Mouse (Mus musculus) right cerebral cortex, postnatal 10 days (tissue): ENCODE measurements around the gene Cadps2.

ENCODE experiments used
- DNase-seq, 2 experiments: peaks; one replicate each; pipeline ENCODE4 v3.0.0; 2021; ENCODE audit warnings: low spot score in 2 of 2

The Cadps2 gene

GRCm38 (mm10) chr6:23762204-23762603, 77.0 kb downstream of the Cadps2 start:
- peak in 1 of 2 experiments; percentile 30 for DNase-seq

DNA sequence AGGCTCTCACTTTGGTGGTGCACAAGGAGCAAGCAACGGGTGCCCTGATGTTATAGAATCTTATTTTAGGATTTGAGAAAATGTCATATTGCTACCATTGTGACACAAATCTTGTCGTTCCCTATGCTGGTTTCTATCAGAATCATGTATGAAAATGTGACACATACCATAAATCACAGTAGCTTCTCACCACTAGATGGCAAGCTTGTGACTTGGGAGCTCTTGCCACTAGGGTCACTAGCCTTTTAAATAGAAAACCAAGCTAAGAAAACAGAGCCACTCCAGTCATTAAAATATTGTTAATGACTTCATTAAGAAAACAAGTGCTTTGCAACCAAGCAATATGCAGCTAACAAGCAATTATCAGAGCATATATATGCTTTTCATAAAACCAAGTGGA, 81.0 kb downstream of the Cadps2 start:
- DNase-seq = no peak

DNA sequence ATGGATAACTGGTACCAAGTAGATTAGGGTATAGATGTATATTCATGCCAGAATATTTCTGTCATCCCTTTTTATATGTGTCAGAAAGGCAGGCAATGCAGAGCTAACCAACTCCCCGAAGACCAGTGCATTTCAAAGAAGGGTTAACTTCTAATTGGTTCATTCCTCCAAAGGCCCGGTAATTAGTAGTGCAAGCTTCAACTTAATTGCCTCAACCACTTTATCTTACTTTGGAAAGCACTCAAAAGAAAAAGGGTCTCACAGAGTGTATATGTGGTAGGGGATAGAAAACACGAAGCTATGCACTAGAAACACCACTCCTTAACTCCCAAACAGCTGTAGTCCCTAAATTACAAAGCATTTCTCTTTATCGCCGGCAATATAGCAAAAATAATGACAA, 90.4 kb downstream of the Cadps2 start:
- no peak for DNase-seq

DNA sequence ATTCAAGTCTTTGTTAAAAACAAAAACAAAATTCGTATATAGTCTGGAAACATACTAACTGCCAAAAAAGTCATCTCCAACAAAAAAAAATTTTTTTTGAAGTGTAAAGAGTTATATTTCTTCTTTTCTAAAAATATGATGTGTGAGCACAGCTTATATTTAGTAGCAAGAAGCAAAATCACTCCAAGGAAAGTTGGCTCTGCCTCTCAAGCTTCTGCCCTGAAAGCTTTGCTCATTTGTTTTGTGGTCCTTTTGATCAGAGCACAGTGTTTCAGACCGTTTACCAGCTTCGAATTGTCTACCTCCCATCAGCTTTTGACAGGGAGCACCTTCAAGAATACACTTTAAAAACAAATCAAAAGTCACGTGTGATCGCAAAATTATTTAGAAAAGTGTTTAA, 99.2 kb downstream of the Cadps2 start:
- DNase-seq = no peak

- no peak for DNase-seq
Observed at GRCm38 (mm10) chr6:23732750-23733149, 106.5 kb downstream of the Cadps2 start.

- DNase-seq = no peak
Observed at GRCm38 (mm10) chr6:23728620-23729019, 110.6 kb downstream of the Cadps2 start.

DNA sequence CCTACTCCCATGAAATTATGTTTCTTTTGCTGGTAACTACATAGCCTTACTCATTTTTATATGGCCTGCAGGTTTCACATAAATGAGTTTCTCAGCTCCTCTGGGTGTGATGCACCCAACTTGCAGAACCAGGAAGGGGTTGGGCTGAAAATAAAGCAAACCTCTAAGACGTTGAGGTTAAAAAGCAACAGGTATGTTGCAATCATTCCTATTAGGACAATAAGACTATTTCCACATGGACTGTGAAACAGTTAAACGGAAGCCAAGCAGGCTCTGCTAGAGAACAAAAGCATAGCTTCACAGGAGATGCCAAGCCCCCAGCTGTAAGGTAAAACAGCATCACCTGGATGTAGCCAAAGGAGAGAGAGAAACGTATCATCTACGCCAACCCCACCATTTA, 115.5 kb downstream of the Cadps2 start:
- DNase-seq = no peak

GRCm38 (mm10) chr6:23720401-23720800, 118.8 kb downstream of the Cadps2 start:
- DNase-seq = no peak

DNA sequence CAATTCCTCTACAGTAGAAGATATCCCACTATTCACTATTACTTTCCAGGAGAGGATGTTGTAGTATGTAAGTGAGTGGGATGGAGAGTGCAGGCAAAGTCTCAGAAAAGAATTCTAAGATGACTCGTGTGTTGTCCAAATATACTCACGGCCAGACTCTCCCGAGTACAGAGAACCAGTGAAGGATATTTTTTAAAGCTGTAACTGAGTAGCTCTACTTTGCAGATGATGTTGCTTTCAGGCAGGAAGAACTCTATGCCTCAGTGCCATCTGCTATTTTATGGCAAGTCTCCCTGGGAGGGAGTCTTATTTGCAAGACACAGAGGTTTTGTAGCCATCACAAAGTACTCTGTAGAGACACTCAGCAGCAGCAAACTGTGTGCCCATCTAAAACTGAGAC, 131.7 kb downstream of the Cadps2 start:
- peak; percentile 42 to 65 for DNase-seq

DNA sequence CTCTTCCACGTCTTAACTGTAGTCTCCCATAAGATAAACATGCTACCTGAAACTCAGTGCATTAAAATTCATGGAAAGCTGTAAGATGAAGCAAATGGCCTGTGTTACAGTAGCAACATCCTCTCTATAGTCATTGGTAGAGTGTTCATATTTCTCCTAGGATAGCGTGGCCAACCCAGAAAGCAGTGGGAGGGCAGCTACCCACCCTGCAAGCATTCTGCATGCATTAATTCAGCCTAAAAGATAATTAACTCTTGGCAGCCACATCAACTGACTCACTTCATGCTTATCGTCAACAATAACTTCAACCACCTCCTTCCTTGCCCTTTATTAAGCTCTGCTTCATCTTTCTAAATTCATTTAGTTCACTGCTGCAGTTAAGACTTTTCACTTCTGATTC, 138.3 kb downstream of the Cadps2 start:
- DNase-seq = no peak

DNA sequence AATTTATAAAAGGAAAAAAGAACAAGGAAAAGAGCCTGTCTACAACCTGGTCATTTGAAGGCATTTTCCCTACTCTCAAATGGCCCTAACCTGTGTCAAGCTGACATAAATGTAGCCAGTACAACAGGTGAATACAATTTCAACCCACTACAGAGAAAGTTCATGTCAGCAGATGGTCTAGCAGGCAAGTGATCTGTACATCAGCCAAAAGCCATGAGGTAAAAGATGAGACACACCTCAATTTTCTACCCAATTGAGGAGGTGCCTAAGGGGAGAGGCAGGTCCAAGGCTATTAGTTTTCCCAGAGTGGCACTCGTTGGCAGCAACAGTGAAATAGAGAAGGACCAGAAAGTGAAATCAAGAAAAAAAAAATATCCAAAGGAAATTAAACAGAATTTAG, 161.0 kb downstream of the Cadps2 start:
- DNase-seq = no peak

DNA sequence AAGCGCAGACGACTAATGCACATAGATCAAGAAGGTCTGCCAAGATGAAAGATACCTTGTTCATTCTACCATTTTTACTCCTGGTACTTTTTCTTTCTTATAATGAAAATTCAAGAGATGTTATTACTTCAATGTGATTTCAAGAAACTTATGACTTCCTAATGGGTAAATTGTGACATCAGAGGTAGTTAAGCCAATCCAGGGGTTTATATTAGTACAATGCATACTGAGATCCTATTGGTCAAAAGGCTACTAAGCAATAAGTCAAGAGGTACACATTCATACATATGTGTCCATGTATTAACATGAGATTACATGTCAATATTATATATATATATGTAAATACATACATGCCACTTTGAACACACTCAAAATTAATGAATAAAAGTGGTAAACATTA, 184.2 kb downstream of the Cadps2 start, which contains the start of gene Rnf148:
Gene Rnf148, minus strand, starts transcription at position 101 of the 400 bp plus-strand sequence.
- no peak for DNase-seq

DNA sequence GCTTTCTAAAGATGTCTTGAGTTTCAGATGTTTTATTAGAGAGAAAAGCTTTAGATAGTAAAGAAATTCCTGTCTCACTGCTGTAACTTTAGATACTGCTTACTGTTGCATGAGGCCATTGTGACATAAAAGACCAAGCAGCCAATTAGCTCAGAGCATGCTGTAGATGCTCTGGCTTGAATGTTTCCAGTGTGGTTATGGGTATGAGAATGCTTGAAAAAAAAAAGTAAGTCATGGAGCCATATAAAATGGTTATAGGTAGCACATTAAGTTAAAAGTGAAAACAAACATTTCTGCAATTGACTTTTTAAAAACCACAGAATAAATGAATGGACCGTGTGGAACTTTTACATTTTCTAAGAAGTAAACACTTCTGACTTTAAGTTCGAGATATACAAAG, 189.0 kb downstream of the Cadps2 start, which contains the start of gene Rnf133:
Gene Rnf133, minus strand, starts transcription at position 101 of the 400 bp plus-strand sequence.
- no peak for DNase-seq

GRCm38 (mm10) chr6:23648732-23649131, 190.5 kb downstream of the Cadps2 start:
- DNase-seq = no peak

DNA sequence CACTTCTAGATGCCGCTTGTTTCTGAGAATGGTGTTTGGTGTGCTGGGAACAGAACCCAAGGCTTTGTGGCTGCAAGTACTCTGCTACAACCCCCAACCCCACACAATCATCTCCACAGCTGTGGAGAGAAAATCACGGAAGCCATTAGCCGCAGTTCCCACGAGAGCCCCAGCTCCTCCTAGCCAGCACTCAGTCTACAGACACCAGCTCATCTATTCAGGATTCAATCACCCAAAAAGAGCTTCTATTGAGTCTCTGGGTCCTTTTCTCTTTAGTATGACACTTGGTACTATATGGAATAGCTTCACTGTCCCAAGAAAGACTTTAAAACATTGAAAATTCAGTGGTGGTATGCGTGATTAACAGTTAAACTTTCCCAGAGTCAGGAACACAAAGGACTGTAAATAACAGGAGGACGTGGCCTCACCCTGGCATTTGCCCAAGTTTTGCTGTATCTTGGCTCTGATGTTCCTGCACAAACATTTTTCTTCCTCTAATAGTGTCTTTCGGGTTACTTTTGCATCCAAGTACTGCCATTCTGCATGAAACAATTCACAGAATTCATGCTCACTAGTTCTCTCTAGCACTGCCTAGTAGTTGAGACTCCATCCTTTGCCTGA, 191.5 kb downstream of the Cadps2 start:
- no peak for DNase-seq

DNA sequence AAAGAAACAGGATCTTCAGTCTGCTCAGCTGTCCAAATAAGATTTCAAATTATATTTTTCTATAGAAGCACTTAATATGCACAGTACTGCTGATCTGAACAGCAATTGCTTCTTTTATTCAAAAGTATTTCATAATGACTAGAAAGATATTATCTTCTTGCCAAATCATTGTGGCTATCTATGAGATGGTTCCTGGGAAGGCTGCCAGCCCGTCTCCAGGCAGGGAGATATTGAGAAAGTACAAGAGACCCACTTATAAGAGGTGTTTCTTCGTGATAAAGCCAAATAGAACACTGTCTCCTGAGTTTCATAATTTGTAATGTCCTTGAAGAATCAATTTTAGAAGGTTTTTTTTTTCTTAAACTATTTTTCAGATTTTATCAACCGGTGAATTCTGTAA, 202.1 kb downstream of the Cadps2 start:
- DNase-seq = peak; percentile 47 to 49

DNA sequence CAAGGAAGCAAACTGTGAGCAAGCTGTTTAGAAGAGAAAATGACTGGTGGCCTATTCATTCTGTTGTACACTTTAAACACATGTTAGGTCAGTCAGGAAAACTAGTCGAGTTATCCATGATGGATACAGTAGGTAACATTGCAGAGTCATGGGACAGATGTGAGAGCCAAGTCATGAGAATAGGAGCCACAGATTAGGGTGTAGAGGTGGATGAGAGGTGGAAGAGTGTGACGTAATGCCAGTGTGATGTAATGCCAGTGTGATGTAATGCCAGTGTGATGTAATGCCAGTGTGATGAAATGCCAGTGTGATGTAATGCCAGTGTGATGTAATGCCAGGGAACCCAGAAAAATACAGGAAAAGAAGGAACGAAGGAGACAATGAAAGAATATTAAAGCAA, 204.0 kb downstream of the Cadps2 start:
- no peak for DNase-seq

DNA sequence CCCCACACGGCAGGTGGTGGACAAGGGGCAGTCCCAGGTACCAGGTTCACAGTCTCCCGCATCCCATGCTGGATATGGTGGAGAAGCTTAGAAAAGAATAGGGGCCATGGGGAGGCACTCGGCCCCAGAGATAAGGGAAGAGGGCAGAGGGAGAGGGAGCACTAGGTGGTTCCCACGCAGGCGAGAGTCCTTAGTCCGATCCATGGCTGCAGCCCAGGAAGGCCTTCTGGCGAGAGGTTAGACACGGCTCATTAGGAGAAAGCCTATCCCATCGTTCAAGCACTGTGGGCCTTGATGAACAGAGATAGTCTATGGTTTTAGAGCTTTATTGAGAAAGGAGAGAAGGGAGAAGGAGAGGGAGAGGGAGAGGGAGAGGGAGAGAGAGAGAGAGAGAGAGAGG, 205.2 kb downstream of the Cadps2 start:
- no peak for DNase-seq

DNA sequence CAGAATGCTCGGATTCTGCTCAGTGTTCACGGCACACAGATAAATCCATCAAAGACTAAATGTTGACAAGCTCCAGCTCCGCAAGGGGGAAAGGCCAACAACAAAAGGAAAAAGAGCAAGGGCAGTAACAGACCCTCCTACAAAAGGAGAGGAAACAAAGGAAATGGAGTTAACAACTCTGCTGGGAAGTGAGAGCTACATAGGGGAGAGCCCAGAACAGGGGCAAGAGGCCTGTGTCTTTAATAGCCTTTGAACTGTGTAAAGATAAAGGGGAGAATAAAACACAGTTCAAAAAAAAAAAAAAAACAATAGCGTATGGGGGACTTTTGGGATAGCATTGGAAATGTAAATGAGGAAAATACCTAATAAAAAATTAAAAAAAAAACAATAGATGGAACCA, 208.8 kb downstream of the Cadps2 start:
- no peak for DNase-seq

DNA sequence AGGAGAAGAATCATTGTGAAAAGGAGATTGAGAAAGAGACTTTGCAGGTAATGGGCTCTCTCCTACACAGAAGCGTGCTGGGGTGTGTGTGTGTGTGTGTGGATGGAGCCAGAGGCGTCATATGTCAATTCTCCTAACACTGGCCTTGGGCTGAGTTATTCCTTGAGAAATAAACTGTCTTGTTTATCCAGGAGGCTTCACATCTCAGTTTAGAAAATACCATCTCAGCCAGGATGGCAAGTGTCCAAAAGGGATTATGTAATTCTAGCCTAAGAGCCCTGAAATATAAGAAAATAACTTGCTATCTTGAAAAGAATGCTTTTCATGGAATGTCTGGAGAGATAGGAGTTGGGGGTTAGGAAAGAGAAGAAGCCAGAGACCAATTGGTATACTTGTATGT, 264.1 kb downstream of the Cadps2 start:
- DNase-seq = no peak

DNA sequence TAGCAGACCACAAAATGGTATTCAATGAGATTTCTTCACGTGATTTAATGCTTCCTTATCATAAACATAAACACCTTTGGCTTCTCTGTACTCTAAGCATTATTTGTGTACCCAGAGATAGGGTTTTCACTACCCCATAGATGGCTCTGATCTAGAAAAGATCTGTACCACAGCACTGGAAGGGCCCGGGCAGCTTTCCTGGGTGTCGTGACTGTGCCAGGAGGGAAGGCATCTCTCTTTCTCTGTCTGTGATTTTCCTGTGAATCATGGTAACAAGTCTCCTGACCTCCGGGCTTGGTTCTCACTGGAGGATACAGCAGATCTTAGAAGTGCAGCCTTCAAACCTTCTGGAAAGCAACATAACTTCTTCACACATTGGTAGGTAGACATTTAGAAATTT, 265.5 kb downstream of the Cadps2 start:
- DNase-seq = no peak

DNA sequence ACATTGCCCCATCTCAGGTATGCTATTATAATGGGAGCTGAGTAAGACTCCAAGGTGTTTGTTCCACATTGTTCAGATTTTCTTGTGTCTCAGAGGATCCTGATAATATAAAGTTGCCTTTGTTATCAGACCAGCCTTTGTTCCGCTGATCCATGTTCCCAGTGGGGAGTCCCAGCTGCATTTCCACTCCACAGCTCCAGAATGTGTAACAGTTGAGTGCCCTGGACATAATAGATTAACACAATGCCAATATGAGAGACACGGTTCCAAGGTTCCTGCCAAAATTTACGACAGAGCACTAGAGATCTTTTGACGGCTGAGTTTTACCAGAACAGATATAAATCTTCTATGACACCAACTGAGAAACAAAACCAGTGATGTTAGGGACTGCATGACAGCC, 266.8 kb downstream of the Cadps2 start:
- DNase-seq = no peak

- DNase-seq = no peak
Observed at GRCm38 (mm10) chr6:23569686-23570085, 269.5 kb downstream of the Cadps2 start.

GRCm38 (mm10) chr6:23568688-23569087, 270.5 kb downstream of the Cadps2 start:
- DNase-seq = no peak
